Mouse (Mus musculus) left cerebral cortex, adult 9 months (tissue): Measurements from ENCODE around the gene Rreb1.
A peak's percentile ranks its signal among the peaks of the same experiment; 100 is the strongest.

Experiments
- DNase-seq, 2 experiments: peaks; one replicate each; pipeline ENCODE4 v3.0.0; 2022; ENCODE audit warnings: low spot score in 2 of 2

Gene Rreb1

DNA sequence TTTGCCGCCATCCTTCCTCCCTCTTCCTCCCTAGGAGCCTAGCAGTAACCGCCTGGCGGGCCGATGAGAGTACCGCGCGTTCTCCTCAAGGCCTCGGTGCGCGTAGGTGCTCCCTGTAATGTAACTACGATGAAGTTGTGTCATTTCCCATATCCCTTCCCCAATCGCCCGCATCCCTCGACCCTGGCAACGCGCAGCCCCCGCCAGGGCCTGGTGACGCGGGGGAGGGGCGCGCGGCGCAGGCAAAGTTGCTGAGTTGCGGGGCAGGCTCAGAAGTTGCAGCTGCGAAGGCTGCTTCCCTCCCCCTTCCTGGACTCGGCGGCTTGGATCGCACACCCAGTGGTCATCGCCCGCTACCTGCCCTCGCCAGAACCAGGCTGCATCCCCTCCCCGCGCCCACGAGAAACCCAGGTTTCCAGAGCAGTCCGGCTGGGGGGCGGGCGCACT is at the start of gene Rreb1:
Gene Rreb1, plus strand, starts transcription at position 254 of the 447 bp plus-strand sequence.
- peak in 1 of 2 experiments; percentile 36 for DNase-seq

DNA sequence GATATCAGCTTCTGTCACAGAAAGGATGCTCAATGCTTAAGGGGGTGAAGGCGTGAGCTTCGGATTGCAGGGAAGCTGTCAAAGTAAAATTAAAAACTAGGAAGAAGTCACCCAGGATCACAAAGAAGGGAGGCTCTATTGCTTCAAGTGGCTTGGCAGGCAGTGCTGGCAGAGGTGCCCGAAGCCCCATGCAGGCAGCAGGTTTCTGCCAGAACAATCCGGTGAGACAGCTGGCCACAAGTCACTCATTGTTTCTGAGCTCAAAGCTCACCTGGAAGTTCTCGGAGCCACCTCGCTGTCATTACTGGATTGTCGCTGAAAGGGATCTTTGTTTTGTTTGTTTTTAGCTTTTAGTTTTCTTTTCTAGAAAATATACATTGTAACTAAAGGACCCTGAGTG is 49.6 kb upstream of the Rreb1 start:
- DNase-seq, result no peak

DNA sequence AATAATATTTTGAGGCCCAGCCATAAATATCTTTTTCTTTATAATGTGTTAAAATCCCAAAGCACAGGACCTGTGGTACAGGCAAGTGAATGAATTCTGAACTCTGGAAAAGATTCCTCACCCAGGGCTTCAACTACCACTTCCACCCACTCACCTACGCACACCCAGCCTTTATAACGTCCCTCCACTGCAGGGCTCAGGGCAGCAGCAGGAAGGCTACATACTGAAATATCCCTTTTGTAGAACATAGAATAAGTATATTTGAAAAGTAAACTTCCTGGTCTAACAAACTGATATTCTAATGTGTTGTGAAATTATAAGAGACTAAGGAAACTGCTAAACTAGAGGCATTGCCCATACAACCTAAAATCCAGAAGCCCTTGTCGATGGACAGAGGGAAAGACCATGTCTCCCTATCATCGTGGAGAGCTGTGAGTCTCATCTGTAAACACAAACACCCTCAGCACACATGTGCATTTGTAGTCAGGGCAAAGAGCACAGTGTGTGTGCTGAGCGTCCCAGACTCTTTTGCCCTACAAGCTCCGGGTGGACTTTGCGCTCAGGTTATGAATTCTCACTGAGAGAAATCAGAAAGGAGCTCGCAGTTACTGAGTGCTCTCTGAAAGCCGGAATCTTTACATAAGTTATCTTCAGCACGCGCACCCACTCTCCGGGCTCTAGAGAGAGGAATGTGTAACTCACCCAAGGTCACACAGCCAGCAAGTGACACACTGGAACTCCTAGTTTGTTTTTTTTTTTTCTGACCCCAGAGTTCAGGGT is 46.1 kb upstream of the Rreb1 start:
- no peak for DNase-seq

DNA sequence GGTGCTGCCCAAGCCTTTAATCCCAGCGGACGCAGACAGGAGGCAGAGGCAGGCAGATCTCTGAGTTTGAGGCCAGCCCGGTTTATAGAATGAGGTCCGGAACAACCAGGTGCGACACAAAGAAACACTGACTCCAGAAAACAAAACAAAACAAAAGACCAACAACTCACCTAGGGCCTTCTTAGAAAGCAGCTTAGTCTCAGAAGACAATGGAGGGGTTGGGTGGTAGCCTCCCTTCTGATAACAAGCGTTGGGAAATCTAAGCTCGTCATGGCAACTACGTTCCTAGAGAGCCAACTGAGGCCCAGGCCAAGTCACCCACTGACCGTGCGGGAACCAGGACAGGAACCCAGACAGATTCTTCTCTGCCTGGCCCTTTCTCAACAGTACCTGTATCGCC is 43.7 kb upstream of the Rreb1 start:
- DNase-seq, result no peak

DNA sequence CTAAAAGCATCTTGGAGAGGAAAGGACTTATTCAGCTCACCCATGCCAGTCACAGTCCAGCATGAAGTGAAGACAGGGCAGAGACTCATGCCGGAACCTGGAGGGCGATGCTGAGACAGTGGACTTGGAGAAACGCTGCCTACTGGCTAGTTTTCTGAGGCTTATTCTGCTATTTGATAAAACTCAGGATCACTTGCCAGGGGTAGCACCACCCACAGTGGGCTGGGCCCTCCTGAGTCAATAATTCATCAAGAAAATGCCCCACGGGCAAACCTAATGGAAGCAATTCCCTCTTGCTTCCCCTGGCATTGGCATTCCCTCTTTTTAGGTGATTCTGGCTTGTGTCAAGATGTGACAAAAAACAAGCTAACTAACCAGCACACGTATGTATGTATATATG is 38.1 kb upstream of the Rreb1 start:
- DNase-seq, result no peak

DNA sequence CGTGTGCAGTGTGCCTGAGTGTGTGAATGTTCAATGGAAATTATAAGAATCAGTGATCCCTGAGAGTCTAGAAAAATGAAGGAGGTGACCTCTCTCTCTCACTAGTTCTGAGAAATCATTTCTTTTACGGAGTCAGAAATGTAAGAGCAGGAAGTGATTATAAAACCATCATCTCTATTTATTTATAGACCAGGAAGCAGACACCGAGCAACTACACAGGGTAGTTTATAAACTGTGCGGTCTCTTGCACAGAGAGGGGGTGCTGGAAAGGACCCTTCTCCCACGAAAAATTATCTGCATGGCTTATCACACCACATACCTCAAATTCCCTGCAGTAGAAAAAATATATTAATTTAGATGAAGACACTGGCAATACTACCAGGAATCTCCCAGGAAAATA is 37.4 kb upstream of the Rreb1 start:
- no peak for DNase-seq

DNA sequence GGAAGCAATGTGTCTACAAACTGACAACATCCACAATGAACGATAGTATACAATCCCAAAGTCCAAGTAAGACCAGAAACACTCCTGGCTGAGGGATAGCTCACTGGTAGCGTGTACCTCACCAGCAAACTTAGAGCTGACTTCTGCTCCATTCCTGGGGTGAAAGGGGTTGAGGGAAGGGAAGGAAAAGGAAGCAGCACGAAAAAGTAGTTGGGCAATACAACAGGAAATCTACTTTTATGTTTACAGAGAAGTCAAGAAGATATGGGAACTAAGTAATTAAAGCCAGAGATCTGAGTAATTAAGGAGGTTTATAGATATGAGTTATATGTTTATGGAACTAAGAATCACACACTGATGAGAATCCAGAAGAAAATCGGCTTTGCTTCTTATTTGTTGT is 36.0 kb upstream of the Rreb1 start:
- no peak for DNase-seq

DNA sequence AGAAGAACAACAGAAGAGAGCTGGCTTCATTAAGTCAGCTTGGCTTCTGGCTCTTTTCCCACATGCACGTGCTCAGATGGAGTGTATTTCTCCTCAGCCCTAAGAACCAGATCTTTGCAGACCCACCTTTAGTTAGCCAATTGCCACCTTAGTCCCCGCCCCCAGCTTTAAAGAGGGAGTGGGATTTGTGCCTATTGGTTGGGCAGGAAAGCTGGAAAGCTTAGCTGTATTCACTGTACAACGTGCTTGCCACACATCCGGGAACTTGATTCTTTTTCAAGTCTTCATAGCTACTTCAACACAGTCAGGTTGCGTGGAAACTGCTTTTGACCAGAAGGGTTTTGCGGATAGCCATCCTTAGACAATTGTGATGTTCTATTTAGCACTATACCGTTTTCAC is 30.7 kb upstream of the Rreb1 start:
- DNase-seq, result no peak

DNA sequence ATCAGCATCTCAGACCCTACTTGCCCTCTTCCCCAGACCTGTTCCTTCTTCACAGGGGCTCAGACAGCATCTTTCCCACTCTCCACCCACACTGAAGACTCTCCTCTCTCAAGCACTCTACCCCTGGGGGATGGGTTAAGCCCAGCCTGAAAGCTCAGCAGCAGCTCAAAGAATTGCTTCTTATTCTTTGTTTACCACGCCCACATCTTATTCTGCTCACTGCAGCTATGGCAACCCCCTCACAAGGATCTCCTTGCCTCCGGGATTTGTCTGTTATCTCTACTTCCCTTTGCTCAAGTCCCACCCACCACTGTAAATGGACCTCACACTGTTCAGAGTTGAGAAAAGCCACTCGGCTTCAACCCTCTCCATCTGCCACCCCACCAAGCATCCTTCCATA is 28.7 kb upstream of the Rreb1 start:
- peak; percentile 24 to 28 for DNase-seq

DNA sequence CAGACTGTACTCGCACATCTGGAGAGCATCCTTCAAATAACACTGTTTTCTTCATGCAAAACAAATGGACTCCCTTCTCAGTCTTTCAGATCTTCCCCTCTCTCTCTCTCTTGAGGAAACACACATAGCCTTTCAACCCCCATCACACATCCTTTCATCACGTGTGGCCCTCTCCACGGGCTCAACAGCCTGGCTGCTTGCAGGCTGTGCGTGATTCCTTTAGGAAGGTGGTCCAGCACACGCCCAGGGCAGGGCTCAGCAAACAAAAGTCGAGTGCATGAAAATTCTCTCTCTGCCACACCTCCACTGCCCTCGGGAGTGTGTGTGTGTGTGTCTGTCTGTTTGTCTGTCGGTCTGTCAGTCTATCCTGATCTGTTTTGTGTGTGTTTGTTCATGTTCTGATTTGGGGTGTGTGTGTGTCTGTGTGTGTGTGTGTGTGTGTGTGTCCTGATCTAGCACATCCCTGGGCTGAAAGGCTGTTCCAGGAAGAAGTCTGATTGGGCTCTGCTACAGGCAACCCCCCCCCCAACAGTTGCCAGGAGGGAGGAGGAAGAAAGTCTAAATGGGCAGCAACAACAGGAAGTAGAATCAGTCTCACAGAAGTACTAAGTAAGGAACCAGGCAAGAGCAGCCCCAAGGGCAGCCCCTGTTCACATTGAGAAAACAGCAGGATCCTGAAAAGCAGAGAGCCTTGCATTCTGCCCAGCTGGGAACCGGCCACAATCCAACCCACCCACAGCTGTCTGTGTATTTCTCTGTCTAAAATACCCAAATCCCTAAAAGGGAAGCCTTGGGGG is 26.8 kb upstream of the Rreb1 start:
- DNase-seq, result peak; percentile 4 to 35

DNA sequence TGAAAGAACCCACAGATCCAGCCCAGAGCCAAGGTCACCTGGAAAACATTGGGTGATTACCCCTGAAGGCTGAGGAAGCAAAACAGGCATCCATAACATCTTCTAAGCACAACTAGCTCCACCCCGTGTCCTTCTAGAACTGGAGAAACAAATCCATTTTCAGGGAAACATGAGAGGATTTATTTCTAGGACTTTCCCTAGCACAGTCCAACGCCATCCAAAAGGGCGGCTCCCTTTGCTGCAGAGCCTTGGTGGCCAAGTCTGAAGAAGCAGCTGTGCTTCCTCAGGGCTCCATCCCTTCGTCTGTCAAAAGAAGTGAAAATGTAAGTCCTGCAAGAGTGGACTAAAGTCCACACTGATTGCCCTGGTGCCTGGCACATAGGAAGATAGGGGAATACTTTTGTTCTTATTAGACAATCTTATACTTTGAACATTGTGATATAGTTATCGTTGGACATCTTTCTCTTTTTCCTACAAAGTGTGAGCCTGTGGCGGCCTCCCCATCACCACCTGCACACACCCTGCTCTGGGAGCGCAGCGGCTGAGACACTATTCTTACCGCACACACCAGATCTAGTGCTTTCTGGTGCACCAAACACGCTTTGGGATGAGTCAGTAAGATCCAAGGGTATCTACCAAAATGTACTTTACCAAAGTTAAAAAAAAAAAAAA is 18.7 kb upstream of the Rreb1 start:
- DNase-seq, result no peak

DNA sequence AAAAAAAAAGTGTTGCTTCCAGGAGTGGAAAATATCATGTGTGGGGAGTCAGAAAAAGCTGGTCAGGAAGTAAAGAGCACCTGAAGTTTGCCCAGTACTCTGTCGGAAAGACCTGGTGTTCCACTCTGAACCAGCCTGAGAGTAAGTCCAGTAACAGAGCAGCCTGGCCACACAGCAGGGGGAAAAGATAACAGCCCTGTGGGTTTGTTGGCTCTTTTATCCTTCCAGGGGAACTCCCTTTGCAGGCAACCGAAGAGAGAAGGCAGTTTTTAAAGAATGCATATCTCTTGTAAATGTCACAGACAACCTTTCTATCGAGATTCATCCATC is 18.2 kb upstream of the Rreb1 start:
- no peak for DNase-seq

DNA sequence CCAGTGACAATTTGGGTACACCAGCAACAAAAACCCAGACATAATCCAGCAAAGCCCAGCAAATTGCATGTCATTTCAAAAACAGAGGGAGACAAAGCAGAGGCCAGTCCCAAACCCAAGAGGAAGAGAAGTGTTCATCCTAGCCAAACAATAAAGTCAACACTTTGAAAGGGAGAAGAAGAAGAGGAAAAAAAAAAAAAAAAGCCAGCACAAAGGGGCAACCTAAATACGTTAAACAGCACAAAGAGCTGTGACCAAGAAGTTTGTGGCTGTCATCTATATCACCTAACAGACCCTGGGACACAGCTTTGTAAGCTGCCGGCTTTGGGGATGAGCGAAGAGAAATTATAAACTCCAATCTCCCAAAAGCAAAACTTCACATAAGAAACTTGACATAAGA is 17.8 kb upstream of the Rreb1 start:
- DNase-seq, result no peak

DNA sequence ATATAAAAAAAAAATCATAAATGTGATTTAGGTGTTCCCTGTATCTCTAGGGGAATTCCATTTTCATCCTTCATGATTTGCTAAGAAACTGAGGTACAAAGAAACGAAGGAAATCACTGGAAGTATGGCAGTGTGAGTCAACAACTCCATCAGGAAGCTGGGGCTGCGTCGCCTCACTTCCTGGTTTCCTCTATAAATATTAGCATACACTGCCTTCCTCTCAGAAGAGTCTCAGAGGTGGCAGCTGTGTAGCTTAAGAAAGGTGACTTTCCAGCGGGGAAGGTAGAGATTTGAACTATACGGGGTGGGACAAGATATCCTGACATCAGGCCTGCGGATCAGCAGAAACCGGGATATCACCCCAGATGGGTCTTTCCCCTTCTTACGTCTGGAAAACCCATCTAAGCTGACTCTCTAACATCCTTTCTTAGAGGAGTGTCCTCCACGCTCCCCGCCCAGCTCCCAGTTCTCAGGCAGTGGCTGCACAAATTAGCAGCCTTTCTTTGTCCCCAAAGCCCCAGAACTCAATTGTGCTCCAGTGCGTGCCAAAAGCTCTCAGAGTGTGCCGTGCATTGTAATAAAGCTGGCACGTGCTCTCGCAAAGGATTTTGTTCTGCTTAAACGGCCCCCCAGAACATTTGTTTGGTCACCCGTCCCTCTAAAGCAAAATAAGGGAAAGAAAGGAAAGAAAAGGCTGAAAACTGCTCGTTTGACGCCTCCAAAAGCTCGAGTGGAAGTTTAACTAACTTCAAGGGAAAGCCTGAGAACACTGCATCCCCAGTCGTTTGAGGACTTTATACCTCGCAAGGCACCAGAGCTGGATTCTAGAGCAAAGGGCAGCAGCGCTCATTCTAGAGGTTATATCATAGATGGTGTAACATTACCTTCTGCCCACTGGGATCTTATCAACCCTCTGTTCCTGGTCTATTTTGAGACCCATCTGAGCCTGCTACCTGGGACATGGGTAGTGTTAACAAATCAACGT is 17.0 kb upstream of the Rreb1 start:
- DNase-seq, result no peak

DNA sequence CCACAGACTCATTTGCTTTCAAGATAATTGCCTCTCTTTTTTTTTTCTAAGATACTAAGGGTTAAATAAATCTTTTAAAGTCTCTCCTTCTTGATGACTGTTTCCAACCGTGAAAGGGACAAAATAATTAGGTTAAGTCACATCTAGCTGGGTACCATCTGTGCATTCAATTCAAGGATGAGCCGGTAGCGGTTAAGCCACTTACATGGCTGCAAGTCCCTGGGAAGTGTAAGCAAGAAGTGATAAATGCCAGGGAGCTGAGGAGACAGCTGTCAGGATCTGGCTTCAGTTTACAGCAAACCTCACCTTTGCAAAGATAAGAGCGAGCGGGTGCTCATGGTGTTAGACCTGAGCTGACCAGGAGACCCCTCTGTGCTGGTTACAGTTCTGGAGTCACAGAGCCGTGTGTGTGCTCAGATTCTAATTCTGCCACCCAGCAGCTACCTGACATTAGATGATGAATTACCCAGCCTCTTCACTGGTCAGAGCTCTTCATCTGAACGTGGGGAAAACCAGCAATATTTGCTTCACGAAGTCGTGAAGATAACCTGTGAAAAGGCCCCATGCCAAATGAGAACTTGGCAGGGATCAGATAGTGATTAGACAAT is 14.3 kb upstream of the Rreb1 start:
- DNase-seq, result no peak

DNA sequence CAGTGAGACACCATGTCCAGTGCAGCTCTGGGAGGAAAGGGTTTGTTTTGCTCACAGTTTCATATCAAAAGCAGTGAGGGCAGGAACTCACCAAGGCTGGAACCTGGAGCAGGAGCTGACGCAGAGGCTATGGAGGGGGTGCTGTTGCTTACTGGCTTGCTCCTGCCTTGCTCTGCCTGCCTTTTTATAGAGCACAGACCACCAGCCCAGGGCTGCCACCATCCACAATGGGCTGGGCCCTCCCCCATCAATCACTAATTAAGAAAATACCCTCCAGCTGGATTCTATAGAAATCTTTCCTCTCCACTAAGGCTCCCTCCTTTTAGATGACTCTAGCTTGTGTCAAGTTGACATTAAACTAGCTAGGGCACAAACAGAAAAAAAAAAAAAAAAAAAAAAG is 8.4 kb upstream of the Rreb1 start:
- DNase-seq, result no peak

DNA sequence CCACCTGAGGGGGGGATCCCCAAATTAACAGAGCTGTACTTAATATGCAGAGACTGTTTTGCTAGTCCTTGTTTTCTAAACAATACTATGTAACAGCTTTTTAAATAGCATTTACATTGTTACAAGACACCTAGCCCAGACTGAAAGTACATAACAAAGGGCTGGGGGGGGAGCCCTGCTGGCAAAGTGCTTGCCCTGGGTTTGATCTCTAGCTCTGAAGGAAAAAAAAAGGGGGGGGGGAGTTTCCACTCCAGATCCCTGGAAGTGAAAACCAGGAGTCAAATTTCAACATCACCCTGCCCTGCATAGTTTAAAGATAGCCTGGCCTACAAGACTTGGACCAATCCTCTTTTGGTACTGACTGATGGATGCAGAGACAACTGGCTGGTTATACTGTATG is 4.7 kb upstream of the Rreb1 start:
- DNase-seq, result no peak

DNA sequence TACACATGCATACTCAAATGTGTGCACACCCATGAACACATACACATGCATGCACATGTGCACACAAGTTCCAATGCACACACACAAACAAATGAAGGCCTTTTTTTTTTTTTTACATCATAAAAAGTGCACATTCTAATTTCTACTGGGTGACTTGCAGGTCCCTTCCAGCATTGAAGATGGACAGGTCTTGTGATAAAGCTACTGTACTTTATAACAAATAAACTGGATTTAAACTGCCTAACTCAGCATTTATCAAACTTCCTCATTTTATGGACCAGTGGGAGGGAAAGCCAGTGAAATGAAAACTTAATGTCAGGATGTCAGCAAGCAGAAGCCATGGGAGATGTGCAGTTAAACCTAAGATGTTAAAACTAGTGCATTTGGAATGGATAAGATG is 1.5 kb upstream of the Rreb1 start:
- no peak for DNase-seq

DNA sequence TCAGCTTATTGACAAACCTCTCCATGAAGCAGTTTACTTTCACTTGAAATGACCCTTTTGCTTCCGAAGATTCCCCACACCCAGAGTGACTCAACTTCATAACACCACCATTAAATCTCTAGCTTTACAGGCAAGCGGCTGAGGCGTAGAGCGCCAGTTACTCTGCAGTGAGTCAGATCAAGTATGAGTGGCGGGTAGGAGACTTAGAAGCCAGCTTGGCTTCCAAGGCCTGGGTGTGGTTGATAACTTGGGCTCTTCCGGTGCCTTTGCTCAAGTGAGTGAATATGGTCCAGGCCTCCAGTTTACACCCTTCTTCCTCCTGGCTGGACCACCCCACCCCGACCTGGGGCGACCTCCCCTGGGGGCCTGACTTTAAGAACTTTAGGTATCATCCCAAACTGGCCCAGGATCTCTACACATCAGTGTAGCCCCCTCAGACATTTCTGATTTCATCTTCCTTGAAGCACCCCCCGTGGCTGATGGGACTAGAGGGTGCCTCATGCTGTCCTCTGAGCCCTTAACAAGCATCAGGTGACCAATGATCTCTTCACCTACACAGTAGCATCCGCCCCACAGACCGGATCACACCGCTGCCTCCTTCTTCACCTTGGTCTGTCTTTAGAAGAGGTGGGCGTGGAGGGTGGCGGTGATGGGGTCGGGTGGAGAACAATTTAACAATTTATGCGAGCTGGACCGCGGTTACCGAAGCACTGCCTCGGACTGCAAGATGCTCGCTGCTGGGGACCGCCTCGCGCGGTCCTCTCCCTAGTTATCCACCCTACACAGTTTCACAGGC is 651 bp upstream of the Rreb1 start:
- DNase-seq, result no peak

DNA sequence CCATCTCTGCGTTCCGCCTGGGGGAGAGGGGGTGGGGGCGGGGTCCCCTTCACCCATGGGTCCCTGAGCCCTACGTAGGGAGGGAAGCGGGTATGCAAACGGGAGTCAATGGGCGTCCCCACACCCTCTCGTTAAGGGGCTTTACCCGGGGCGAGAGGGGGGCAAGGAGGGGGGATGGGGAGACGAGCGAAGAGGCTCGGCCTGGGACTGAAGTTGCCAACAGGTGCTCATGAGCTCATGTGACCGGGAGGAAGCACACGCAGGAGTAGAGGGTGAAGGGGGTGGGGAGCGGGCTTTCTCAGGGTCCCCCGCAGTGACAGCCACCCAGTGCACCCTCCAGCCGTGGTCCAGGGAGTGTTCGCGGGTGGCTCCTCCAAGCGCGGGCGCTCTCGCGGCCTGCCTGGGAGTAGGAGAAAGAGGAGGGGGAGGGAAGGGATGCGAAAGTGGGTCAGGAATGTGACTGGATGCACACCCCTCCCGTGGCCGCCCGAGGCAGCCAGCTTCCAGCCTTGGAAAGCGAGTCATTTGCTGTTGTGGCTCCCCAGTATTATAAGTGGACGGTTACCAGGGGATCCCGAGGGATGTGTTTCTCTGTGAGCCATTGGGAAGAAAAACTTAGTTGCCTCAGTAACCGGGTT is 513 bp downstream of the Rreb1 start:
- peak in 1 of 2 experiments; percentile 28 for DNase-seq
